Mouse (Mus musculus) thymus, postnatal 10 days (tissue): ENCODE measurements at regions not wholly inside any gene's neighbourhood (a gene's known extent, or its start where the extent isn't known, plus 50 kb on each side); places are given as distances from the start of the nearest gene placed in this dataset.

ENCODE experiments used
- DNase-seq, 2 experiments: peaks; one replicate each; pipeline ENCODE4 v3.0.0; 2021; ENCODE audit warnings: low spot score in 2 of 2

- DNase-seq = peak; percentile 10 to 61
Measured at GRCm38 (mm10) chr7:72362690-72363089, 56.3 kb upstream of the Mctp2 start.

GRCm38 (mm10) chr7:72391323-72391722 is 84.9 kb upstream of the Mctp2 start:
- peak in 1 of 2 experiments; percentile 29 for DNase-seq

GRCm38 (mm10) chr7:72400056-72400455 is 93.6 kb upstream of the Mctp2 start:
- DNase-seq = no peak

GRCm38 (mm10) chr7:72406131-72406530 is 99.7 kb upstream of the Mctp2 start:
- no peak for DNase-seq

- no peak for DNase-seq
Measured at GRCm38 (mm10) chr7:72408409-72408986, 102.1 kb upstream of the Mctp2 start.

- DNase-seq = no peak
Measured at GRCm38 (mm10) chr7:72438552-72438951, 132.1 kb upstream of the Mctp2 start.

- no peak for DNase-seq
Measured at GRCm38 (mm10) chr7:72442001-72442400, 135.6 kb upstream of the Mctp2 start.

- no peak for DNase-seq
Measured at GRCm38 (mm10) chr7:72444016-72444415, 137.6 kb upstream of the Mctp2 start.

- no peak for DNase-seq
Measured at GRCm38 (mm10) chr7:72444792-72445191, 138.4 kb upstream of the Mctp2 start.

- DNase-seq = no peak
Measured at GRCm38 (mm10) chr7:72446911-72447310, 140.5 kb upstream of the Mctp2 start.

- no peak for DNase-seq
Measured at GRCm38 (mm10) chr7:72462978-72463377, 156.6 kb upstream of the Mctp2 start.

- no peak for DNase-seq
Measured at GRCm38 (mm10) chr7:72464658-72465057, 158.2 kb upstream of the Mctp2 start.

- DNase-seq = no peak
Measured at GRCm38 (mm10) chr7:72469691-72470090, 163.3 kb upstream of the Mctp2 start.

- DNase-seq = no peak
Measured at GRCm38 (mm10) chr7:72474751-72475150, 168.3 kb upstream of the Mctp2 start.

- DNase-seq = no peak
Measured at GRCm38 (mm10) chr7:72478936-72479335, 172.5 kb upstream of the Mctp2 start.

- DNase-seq = no peak
Measured at GRCm38 (mm10) chr7:72481275-72481674, 174.9 kb upstream of the Mctp2 start.

GRCm38 (mm10) chr7:72490161-72490560 is 183.8 kb upstream of the Mctp2 start:
- no peak for DNase-seq

- no peak for DNase-seq
Measured at GRCm38 (mm10) chr7:72493292-72493691, 186.9 kb upstream of the Mctp2 start.

- no peak for DNase-seq
Measured at GRCm38 (mm10) chr7:72496933-72497631, 190.7 kb upstream of the Mctp2 start.

- DNase-seq = no peak
Measured at GRCm38 (mm10) chr7:72498562-72499230, 192.3 kb upstream of the Mctp2 start.

GRCm38 (mm10) chr7:72499788-72500187 is 193.4 kb upstream of the Mctp2 start:
- no peak for DNase-seq

- no peak for DNase-seq
Measured at GRCm38 (mm10) chr7:72500190-72500589, 193.8 kb upstream of the Mctp2 start.

- no peak for DNase-seq
Measured at GRCm38 (mm10) chr7:72500996-72501395, 194.6 kb upstream of the Mctp2 start.
